Mouse (Mus musculus) gastrocnemius, postnatal 25 days (tissue): ENCODE measurements around the gene Shb. TPM values are rescaled to one million over a fixed set of nuclear protein-coding genes. Genes with fewer than 3 reads are reported as not detected.

Experiments
- DNase-seq: peaks from one replicate; pipeline ENCODE4 v3.0.0; 2022
- total RNA-seq, 2 experiments: library from RNA; stranded (reverse); gene quantifications; 1 replicate in 1 of 2; 2 replicates in 1 of 2; pipeline ENCODE4 v1.2.3; 2021

Gene Shb
- total RNA-seq, 2 experiments from 2014 or later: 5.4 to 8.0 TPM

DNA sequence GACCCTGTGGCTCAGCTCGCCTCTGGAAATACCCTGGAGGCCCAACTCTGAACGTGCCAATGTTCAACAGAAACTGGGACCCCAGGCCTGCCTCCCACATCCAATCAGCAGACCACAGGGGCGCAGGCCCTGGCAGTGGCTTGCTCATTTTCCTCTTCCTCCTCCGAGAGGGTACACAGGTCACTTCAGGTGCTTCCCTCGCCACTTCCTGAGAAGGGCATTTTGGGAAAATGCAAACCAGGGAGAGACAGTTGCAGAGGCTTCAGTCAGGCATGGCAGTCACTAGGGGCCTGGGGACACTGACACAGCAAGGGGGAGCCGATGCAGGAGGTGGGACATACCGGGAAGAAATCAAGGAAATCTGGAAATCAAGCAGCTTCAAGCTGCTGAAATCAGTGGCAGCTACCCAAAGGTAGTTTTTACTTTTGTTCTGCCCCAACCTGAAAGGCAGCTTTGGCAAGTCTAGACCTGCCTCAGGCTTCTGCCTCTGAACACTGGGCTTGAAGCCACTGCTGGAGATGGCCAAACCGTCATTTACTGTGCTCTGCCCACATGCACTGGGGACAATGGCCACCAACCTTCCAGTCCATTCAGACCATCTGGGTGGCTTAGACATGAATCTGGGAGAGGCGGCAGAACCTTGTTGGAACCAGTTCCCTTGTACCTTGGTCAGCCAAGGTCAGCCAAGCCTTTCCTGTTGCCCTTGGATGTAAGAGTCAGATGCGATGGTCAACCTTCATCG lies 110.6 kb downstream of the Shb start:
- DNase-seq: no peak

DNA sequence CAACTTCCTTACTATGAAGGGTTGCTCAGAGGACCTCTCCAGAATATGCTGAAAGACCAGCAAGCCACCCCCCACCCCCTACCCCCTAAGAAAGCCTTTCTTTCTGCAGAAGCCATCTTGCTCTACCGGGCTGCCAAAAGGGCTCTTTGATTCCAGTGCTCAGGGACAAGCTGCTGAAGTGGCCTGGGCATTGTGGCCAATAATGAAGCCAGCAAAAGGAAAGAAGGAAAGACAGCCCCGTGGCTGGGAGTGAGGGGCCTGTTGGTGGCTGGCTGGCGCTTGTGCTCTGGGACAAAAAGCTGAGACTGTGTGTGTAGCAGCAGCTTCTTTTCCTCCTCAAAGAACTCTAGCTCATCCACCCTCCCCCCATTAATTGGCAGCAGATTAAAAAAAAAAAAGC lies 111.5 kb downstream of the Shb start:
- DNase-seq: no peak

- DNase-seq: no peak
Measured at GRCm38 (mm10) chr4:45419051-45419450, 113.2 kb downstream of the Shb start.

- DNase-seq: no peak
Measured at GRCm38 (mm10) chr4:45418229-45418950, 113.9 kb downstream of the Shb start.

DNA sequence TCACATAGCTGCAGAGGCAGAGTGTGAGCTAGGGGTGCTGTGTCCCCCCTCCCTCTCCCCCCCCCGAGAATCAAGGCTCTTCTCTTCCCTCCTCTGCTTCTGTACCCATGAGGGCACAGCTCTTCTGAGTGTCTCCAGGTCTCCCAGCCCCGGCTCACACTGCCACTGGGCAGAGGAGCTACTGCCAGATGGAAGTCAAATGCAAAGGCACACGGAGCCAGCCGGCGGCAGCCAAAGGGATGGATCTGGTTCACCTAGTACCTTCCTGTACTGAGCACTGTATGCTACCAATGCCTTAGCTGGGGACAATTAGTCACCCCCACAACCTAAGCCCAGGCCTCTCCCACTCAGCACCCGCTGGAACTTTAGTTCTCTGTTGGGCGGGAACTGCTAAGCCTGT lies 116.0 kb downstream of the Shb start:
- no peak for DNase-seq

DNA sequence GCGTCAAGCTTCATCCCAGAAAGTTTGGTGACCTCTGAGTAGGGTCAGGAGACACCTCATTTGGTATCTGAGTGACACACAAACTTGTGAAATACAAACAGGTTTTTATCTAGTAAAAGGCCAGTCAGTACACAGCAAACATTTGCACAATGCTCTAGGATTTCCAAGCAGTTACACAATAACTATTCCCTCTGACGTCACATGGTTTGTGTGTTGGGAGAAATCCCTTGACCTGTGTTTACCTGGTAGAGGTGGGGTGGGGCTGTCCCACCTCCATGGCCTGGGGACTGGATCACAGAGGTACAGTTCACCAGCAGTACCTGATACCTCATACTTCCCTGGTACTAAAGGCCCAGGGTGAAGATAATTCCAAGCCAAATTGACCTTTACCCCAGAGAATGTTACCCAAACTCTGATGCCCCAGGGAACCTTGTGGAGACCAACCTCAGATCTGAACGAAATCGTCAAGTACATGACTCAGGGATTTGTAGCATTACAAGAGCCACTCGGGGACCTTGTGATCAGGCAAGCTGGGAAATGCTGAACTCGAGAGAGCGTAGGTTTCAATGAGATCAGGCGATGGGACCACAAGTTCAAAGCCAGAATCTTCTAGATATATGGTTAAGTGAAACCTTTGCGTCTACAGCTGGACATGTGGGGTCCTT lies 118.5 kb downstream of the Shb start:
- DNase-seq: no peak

DNA sequence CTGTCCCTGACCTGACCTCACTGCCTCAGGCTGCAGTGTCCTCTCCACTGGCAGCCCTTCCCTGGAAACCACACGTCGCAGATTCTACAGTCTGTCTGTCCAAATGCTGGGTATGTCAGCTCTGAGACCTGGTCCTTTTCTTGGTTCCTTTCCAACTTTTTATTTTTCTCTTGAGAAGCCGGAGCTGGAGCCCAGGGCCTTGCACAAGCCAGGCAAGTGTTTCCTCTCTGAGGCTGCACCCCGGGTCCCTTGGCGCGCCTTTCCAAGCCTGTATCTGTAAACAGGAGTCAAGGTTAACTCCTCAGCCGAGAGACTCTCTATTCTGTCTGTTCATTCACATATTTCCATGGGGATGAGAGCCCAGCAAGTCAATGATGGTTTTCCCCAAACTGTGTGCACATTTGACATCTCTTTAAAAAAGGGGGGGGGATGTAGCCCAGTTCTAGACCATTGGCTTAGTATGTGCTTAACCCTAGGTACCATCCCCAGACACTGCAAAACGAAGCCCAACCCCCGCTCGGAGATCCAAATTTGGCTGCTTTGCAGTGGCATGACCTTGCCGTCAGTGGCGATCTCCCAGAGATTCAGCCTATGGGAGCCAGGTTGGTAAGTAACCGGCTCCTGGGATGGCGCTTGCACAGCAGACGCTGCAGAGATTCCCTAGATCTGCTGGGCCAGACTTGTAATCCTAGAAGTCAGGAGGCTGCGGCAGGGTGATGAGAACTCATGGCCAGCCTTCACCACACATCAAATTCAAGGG lies 119.7 kb downstream of the Shb start:
- no peak for DNase-seq

- DNase-seq: no peak
Measured at GRCm38 (mm10) chr4:45411181-45411790, 121.0 kb downstream of the Shb start.

- peak; percentile 67 for DNase-seq
Measured at GRCm38 (mm10) chr4:45409270-45409669, 123.0 kb downstream of the Shb start.

DNA sequence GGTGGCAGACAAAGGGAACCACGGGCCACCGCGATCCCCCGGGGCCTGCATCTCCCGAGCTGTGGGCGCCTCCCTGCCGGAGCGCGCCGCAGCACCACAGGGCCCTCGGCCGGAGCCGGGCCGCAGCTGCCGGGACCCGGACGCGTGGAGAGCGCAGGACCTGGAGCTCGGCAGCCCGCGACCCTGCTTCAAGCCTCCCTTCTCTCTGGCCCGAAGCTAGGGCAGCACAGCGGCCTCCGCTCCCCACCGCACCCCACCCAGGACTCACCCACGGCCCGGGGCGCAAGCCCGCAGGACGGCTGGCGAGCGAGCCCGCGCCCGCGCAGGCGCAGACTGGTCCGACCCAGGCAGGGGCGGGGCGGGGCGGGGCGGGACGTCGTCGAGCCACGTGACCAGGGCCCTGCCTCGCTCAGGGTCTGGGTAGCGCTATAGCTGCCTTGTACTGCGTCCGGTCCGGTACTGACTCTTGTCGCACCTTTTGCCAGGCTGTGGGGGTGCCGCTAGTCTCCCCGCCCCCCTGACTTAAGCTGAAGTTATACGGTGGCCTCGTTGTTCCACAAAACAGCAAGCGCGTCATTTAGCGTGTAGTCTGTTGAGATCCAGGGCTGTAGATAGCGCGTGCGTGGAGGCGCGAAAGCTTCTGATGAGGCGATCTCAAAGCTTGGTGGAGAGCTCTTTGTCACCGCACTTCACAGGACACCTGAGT lies 123.7 kb downstream of the Shb start, which contains the start of gene Slc25a51:
TSS of gene Slc25a51 (minus strand) at position 340 of the 706 bp plus-strand sequence.
- peak; percentile 91 for DNase-seq

DNA sequence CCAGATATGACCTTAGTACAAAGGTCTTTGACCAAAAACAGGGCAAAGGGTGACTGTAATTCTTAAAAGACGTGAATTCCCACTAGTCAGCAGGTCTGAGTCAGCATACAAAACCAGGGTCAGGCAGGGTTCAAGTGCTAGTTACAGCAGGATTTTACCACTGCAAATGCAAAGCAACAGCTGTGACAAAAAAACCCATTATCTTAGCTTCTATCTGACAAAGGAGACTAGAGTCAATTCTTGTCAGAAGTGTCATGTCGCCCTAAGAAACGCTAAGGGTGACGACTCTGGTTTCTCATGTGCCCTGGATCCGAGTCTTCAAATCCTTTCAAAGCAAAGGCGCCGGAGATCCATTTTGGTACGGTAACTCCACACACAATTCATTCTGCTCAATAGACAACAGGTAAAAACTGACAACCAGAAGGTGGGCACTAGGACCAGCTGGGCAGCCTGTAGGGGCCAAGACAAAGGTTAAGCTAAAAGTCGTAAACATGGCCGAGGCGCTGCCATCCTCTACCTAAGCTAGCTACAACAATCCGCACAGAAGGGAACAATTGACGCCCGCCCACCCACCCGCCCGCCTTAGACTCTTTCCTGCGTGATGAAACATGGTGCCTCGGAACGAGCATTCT lies 124.5 kb downstream of the Shb start:
- DNase-seq: peak; percentile 1

- DNase-seq: no peak
Measured at GRCm38 (mm10) chr4:45407001-45407702, 125.1 kb downstream of the Shb start.

DNA sequence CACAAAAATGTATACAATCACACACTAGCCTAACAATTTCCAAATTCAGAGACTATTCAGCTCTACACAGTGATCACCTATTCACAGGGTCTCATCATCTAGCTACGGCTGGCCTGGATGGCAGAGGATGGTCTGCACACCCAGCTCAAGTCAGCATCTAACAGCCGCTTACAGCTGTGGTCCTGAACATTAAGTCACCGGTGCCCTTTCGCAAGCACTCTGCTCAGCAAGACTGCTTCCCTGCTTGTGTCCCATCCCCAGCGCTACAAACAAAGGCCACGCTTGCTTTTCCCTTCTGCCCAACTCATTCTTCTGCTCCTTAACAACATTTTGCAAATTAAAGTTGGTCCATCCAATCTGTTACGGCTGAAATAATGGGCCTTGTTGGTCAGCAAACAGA lies 125.9 kb downstream of the Shb start:
- DNase-seq: no peak

DNA sequence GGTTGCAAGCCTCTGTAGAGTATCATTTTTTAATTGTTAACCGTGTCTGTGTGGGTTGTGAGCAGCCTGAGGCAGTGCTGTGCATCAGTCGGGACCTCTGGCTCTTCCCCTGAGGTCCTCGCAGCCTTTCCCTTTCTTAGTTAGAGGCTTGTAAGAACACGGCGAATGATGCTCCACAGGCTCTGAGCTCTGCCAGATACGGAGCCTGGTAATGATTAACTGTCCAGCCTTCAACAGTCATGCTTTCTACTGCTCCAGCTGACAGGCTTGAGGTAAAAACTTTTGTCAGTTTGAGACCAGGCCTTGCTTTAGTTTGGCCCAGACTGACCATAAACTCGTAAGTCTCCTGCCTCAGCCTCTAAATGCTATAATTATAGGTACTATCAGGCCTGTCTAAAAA lies 127.0 kb downstream of the Shb start:
- no peak for DNase-seq

DNA sequence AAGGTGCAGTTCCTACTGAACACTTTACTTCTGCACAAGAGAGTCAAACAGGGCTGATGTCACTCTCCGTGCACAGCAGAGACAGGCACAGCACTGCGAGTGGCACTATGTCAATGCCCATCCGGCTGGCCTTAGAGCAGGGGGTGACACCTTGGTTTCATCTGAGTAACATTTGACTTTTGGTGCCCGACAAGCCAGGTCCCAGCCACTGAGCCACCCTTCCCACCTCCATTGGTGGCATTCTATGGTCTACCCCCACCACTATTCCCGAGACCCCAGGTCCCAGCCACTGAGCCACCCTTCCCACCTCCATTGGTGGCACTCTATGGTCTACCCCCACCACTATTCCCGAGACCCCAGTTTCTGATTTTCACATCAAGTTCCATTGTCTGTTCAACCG lies 128.2 kb downstream of the Shb start:
- DNase-seq: peak; percentile 2

- peak; percentile 1 for DNase-seq
Measured at GRCm38 (mm10) chr4:45403499-45403878, 128.8 kb downstream of the Shb start.

- DNase-seq: peak; percentile 5
Measured at GRCm38 (mm10) chr4:45402878-45403498, 129.3 kb downstream of the Shb start.

GRCm38 (mm10) chr4:45402281-45402680 lies 130.0 kb downstream of the Shb start:
- DNase-seq: no peak

DNA sequence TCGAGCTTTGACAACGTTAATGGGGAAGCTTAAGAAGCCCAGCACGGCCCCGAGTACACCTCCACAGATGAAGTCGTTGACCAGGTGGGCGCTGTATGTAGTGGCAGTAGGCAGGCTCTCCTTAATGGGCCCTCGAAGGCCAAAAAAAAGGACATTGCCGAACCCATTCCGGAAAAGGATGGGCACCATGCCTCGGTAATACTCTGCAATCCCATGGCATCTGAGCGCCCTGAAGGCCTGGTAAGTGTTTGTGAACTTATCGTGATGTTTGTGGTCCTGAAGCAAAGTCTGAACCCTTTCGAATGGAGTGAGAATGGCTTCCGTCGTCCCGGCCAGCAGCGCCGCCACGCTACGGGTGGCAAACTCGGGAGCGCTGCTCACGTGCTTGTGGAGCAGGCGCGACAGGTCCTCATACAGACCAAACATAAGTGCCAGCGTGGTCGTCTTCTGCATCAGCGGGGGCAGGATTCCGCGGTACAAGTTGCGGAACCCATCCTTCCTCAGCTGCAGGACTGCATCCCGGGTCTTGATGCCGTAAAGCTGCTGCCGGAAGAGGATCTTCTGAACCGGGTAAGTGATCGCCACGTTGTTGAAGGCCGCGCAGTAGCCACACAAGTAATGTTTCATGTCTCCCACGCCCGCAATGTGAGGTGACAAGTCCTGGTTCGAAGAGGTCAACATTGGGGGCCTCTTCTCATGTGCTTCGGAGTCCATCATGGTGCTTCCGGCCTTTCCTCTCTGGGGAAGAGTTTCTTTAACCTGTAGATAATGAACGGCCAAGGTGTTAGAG lies 132.7 kb downstream of the Shb start:
- DNase-seq: no peak
